Mouse (Mus musculus) MEL (cell line): ENCODE measurements around the gene Ptger1.

Source experiments
- CHD1 ChIP-seq: IDR thresholded peaks from 2 replicates; pipeline ENCODE4 v1.6.1; 2012; ENCODE audit warnings: low read depth, mild to moderate bottlenecking, inconsistent platforms, low read length, improper control_type of control experiment
- CTCF ChIP-seq, 3 experiments: IDR thresholded peaks in 2 of 3; conservative IDR thresholded peaks in 1 of 3; 2 replicates each; pipeline ENCODE4 v1.5.1; 2011 to 2012; ENCODE audit warnings: low read length in 3 of 3, low read depth in 2 of 3, mild to moderate bottlenecking in 2 of 3, improper control_type of control experiment in 1 of 3, inconsistent platforms in 1 of 3, mixed read lengths in 1 of 3, moderate library complexity in 1 of 3; ENCODE audit not compliant: control insufficient read depth in 1 of 3, insufficient read depth in 1 of 3, poor library complexity in 1 of 3, severe bottlenecking in 1 of 3
- ELF1 ChIP-seq: IDR thresholded peaks from 2 replicates; pipeline ENCODE4 v1.6.1; 2014; ENCODE audit warnings: low read depth, mild to moderate bottlenecking, inconsistent platforms, low read length, improper control_type of control experiment, moderate library complexity
- GABPA ChIP-seq: IDR thresholded peaks from 2 replicates; pipeline ENCODE4 v1.6.1; 2012; ENCODE audit warnings: low read depth, mild to moderate bottlenecking, inconsistent platforms, low read length, improper control_type of control experiment, moderate library complexity
- MAFK ChIP-seq: IDR thresholded peaks from 2 replicates; pipeline ENCODE4 v1.6.1; 2011; ENCODE audit warnings: low read depth, mild to moderate bottlenecking, low read length, improper control_type of control experiment, borderline replicate concordance
- MAZ ChIP-seq: IDR thresholded peaks from 2 replicates; pipeline ENCODE4 v1.6.1; 2012; ENCODE audit warnings: low read depth, mild to moderate bottlenecking, inconsistent platforms, low read length, improper control_type of control experiment
- MYC ChIP-seq: IDR thresholded peaks from 2 replicates; pipeline ENCODE4 v1.6.1; 2011; ENCODE audit warnings: low read depth, mild to moderate bottlenecking, low read length, improper control_type of control experiment, moderate library complexity
- NELFE ChIP-seq: IDR thresholded peaks from 2 replicates; pipeline ENCODE4 v1.6.1; 2011; ENCODE audit warnings: low read depth, low read length, improper control_type of control experiment
- POLR2A ChIP-seq, 2 experiments: IDR thresholded peaks; 2 replicates each; pipeline ENCODE4 v1.6.1; 2011 to 2012; ENCODE audit warnings: low read length in 2 of 2, mild to moderate bottlenecking in 2 of 2, control low read depth in 1 of 2, improper control_type of control experiment in 1 of 2, low read depth in 1 of 2, moderate library complexity in 1 of 2; ENCODE audit not compliant: control insufficient read depth in 1 of 2, insufficient read depth in 1 of 2, poor library complexity in 1 of 2
- SIN3A ChIP-seq: IDR thresholded peaks from 2 replicates; pipeline ENCODE4 v1.6.1; 2012; ENCODE audit warnings: low read length, improper control_type of control experiment, inconsistent platforms
- TAL1 ChIP-seq: IDR thresholded peaks from 2 replicates; pipeline ENCODE4 v1.6.1; 2012; ENCODE audit warnings: mild to moderate bottlenecking, inconsistent platforms, low read length, moderate library complexity, mixed read lengths
- TCF12 ChIP-seq: IDR thresholded peaks from 2 replicates; pipeline ENCODE4 v1.6.1; 2014; ENCODE audit warnings: low read depth, mild to moderate bottlenecking, inconsistent platforms, low read length, improper control_type of control experiment, moderate library complexity
- USF1 ChIP-seq: IDR thresholded peaks from 2 replicates; pipeline ENCODE4 v1.6.1; 2014; ENCODE audit warnings: low read depth, mild to moderate bottlenecking, inconsistent platforms, low read length, improper control_type of control experiment, moderate library complexity
- ZNF384 ChIP-seq: IDR thresholded peaks from 2 replicates; pipeline ENCODE4 v1.6.1; 2012; ENCODE audit warnings: low read depth, mild to moderate bottlenecking, inconsistent platforms, low read length, improper control_type of control experiment

DNA sequence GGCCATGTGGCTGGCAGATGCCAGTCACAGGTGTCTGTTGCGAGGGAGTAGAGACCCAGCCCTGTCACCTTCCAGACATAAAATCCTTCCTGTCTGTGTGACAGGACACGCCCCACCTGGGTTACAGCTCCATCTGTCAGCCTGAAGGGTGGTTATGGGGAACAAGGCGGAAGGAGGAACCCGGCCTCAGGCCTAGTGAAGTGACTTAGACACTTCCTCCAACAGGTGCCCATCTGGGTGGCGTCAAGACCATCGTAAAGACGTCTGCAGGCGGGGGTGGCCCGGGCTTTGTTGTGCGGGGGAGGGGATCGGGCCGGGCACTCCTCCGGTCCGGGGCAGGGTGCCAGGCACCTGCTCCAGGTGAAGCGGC lies 31.8 kb downstream of the Ptger1 start:
- TF ChIP-seq CTCF (IDR thresholded peaks at IDR 0.05 in 2 of 3, conservative IDR thresholded peaks at IDR 0.05 in 1 of 3; ENCODE audit: control insufficient read depth in 1 of 3, insufficient read depth in 1 of 3, low read depth in 2 of 3, low read length in 3 of 3, poor library complexity in 1 of 3, severe bottlenecking in 1 of 3) (no peak), TAL1 (no peak), NELFE (no peak), POLR2A (IDR thresholded peaks at IDR 0.05; ENCODE audit: control insufficient read depth in 1 of 2, insufficient read depth in 1 of 2, low read depth in 1 of 2, low read length in 2 of 2, poor library complexity in 1 of 2) (no peak), ZNF384 (no peak), ELF1 (peak; percentile 73), MAFK (no peak), TCF12 (peak; percentile 17; the same call in 1 of the 2 replicates), GABPA (no peak), MYC (no peak), MAZ (peak; percentile 4; the same call in 1 of the 2 replicates), USF1 (no peak), SIN3A (peak; percentile 92), CHD1 (no peak)
